Mouse (Mus musculus) gastrocnemius, adult 2 months (tissue): ENCODE data around the gene Cass4. TPM values are rescaled to one million over a fixed set of nuclear protein-coding genes. Genes with fewer than 3 reads are reported as not detected.
A peak's percentile ranks its signal among the peaks of the same experiment; 100 is the strongest.

Experiments
- DNase-seq: peaks from one replicate; pipeline ENCODE4 v3.0.0; 2022
- H3K27ac ChIP-seq: fragments of 200-600 bp; 2 replicates; pipeline ENCODE4 v1.8.1; 2022; ENCODE audit warnings: mild to moderate bottlenecking
- H3K4me3 ChIP-seq: fragments of 200-600 bp; 2 replicates; pipeline ENCODE4 v1.8.1; 2022; ENCODE audit warnings: mild to moderate bottlenecking, moderate library complexity
- CTCF ChIP-seq: fragments of 200-600 bp; IDR thresholded peaks from 2 replicates; pipeline ENCODE4 v1.8.1; 2022; ENCODE audit warnings: antibody characterized with exemption, mild to moderate bottlenecking, moderate library complexity
- intact Hi-C: fragments of 180-260 bp; cut with DNase I; formaldehyde crosslinking; loops from one replicate; pipeline ENCODE4 v1.15.1; 2025
- total RNA-seq, 2 experiments: library from RNA; stranded (reverse); gene quantifications; 2 replicates each; pipeline ENCODE4 v1.2.3; 2021

Gene Cass4
- total RNA-seq, 2 experiments from 2014 or later = 0.08 to 0.13 TPM

- no peak overlapping the region for H3K4me3 ChIP-seq
- DNase-seq = no peak
- no peak overlapping the region for H3K27ac ChIP-seq
- TF ChIP-seq CTCF = no peak
- intact Hi-C loops = no loop called here
Measured at GRCm38 (mm10) chr2:172416876-172417275, 23.3 kb downstream of the Cass4 start.

GRCm38 (mm10) chr2:172418208-172418607 is 24.6 kb downstream of the Cass4 start:
- no peak for DNase-seq
- H3K4me3 ChIP-seq = no peak overlapping the region
- H3K27ac ChIP-seq = no peak overlapping the region
- intact Hi-C loops = no loop called here
- no peak for TF ChIP-seq CTCF

GRCm38 (mm10) chr2:172430609-172431008 is 37.0 kb downstream of the Cass4 start:
- intact Hi-C loops = no loop called here
- no peak for TF ChIP-seq CTCF
- H3K27ac ChIP-seq = no peak overlapping the region
- no peak for DNase-seq
- H3K4me3 ChIP-seq = no peak overlapping the region

GRCm38 (mm10) chr2:172433746-172434145 is 40.2 kb downstream of the Cass4 start:
- intact Hi-C loops = no loop called here

GRCm38 (mm10) chr2:172437371-172437952 is 43.9 kb downstream of the Cass4 start:
- Histone ChIP-seq H3K27ac (peak overlapping the region; percentile 20; the same call in 1 of the 2 replicates), H3K4me3 (no peak overlapping the region)
- no peak for DNase-seq
- intact Hi-C loops = no loop called here
- TF ChIP-seq CTCF = no peak

More at GRCm38 (mm10) chr2:172433746-172434145, 40.2 kb downstream of the Cass4 start:
- no peak overlapping the region for H3K4me3 ChIP-seq
- H3K27ac ChIP-seq = no peak overlapping the region
- no peak for DNase-seq
- no peak for TF ChIP-seq CTCF

GRCm38 (mm10) chr2:172439843-172440639 is 46.4 kb downstream of the Cass4 start, which contains the start of gene Rtf2:
Gene Rtf2 (plus strand): TSS chr2:172440556.
- DNase-seq = peak; percentile 99
- Histone ChIP-seq H3K4me3 (peak within 1 kb of the TSS; percentile 100), H3K27ac (peak within 1 kb of the TSS; percentile 93)
- peak; percentile 12; the same call in 1 of the 2 replicates for TF ChIP-seq CTCF
- intact Hi-C loops = loop anchor here (2.0 to 5.0 kb wide), 2 partner anchors 69 to 93 kb away; partner anchors contain the start of genes Aurka, Cstf1 and Fam210b

GRCm38 (mm10) chr2:172440640-172441005 is 47.0 kb downstream of the Cass4 start:
- no peak for DNase-seq
- no peak for TF ChIP-seq CTCF
- Histone ChIP-seq H3K4me3 (peak overlapping the region; percentile 100), H3K27ac (peak overlapping the region; percentile 93)
- intact Hi-C loops = loop anchor here (2.0 to 5.0 kb wide), 2 partner anchors 70 to 93 kb away; partner anchors contain the start of genes Aurka, Cstf1 and Fam210b

- no peak for DNase-seq
- intact Hi-C loops = loop anchor here (2.0 to 5.0 kb wide), 2 partner anchors 70 to 94 kb away; partner anchors contain the start of genes Aurka, Cstf1 and Fam210b
- no peak for TF ChIP-seq CTCF
- Histone ChIP-seq H3K27ac (peak overlapping the region; percentile 93), H3K4me3 (peak overlapping the region; percentile 100)
Measured at GRCm38 (mm10) chr2:172441176-172441575, 47.6 kb downstream of the Cass4 start.

- Histone ChIP-seq H3K4me3 (no peak overlapping the region), H3K27ac (no peak overlapping the region)
- no peak for TF ChIP-seq CTCF
- no peak for DNase-seq
- intact Hi-C loops = no loop called here
Measured at GRCm38 (mm10) chr2:172445617-172446016, 52.0 kb downstream of the Cass4 start.

GRCm38 (mm10) chr2:172447317-172447716 is 53.7 kb downstream of the Cass4 start:
- Histone ChIP-seq H3K27ac (no peak overlapping the region), H3K4me3 (no peak overlapping the region)
- peak; percentile 48 for TF ChIP-seq CTCF
- no peak for DNase-seq
- intact Hi-C loops = no loop called here

- intact Hi-C loops = no loop called here
- no peak overlapping the region for H3K27ac ChIP-seq
- H3K4me3 ChIP-seq = no peak overlapping the region
- no peak for DNase-seq
- no peak for TF ChIP-seq CTCF
Measured at GRCm38 (mm10) chr2:172448329-172448728, 54.7 kb downstream of the Cass4 start.

GRCm38 (mm10) chr2:172450640-172451039 is 57.0 kb downstream of the Cass4 start:
- no peak for DNase-seq
- TF ChIP-seq CTCF = no peak
- no peak overlapping the region for H3K27ac ChIP-seq
- intact Hi-C loops = no loop called here
- H3K4me3 ChIP-seq = no peak overlapping the region

- intact Hi-C loops = no loop called here
- no peak for TF ChIP-seq CTCF
- Histone ChIP-seq H3K4me3 (no peak overlapping the region), H3K27ac (no peak overlapping the region)
- DNase-seq = no peak
Measured at GRCm38 (mm10) chr2:172452031-172452430, 58.4 kb downstream of the Cass4 start.
